Mouse (Mus musculus) midbrain, embryonic 12.5 days (tissue): ENCODE measurements around the gene Arhgef2. TPM values are rescaled to one million over a fixed set of nuclear protein-coding genes. Genes with fewer than 3 reads are reported as not detected.

ENCODE experiments used
- ATAC-seq: fragments of 200-750 bp; cut with Nextera tagmentation; 2 replicates; pipeline ENCODE4 v1.8.0; 2017; ENCODE audit warnings: low read depth, moderate TSS enrichment, moderate library complexity; ENCODE audit not compliant: low FRiP score
- H3K27ac ChIP-seq: fragments of 300-500 bp; sonication (generic); replicated peaks from 2 replicates; pipeline ENCODE4 v1.5.1; 2016; ENCODE audit warnings: mild to moderate bottlenecking
- H3K27me3 ChIP-seq: fragments of 300-500 bp; sonication (generic); 2 replicates; pipeline ENCODE4 v1.6.1; 2016; ENCODE audit warnings: mild to moderate bottlenecking
- H3K36me3 ChIP-seq: fragments of 300-500 bp; sonication (generic); 2 replicates; pipeline ENCODE4 v1.6.1; 2016
- H3K4me1 ChIP-seq: fragments of 300-500 bp; sonication (generic); 2 replicates; pipeline ENCODE4 v1.6.1; 2016
- H3K4me2 ChIP-seq: fragments of 300-500 bp; sonication (generic); replicated peaks from 2 replicates; pipeline ENCODE4 v1.6.1; 2016; ENCODE audit warnings: mild to moderate bottlenecking, moderate library complexity
- H3K4me3 ChIP-seq: fragments of 300-500 bp; sonication (generic); 2 replicates; pipeline ENCODE4 v1.5.1; 2016; ENCODE audit warnings: mild to moderate bottlenecking
- H3K9ac ChIP-seq: fragments of 300-500 bp; sonication (generic); replicated peaks from 2 replicates; pipeline ENCODE4 v1.6.1; 2016; ENCODE audit warnings: mild to moderate bottlenecking, moderate library complexity
- H3K9me3 ChIP-seq: fragments of 300-500 bp; sonication (generic); 2 replicates; pipeline ENCODE4 v1.6.1; 2016; ENCODE audit warnings: mild to moderate bottlenecking
- WGBS: fragments of 180-500 bp; shearing (Covaris S2); methylation state at CpG from one replicate; pipeline ENCODE4 v1.1.7; 2016; 5-methylcytosine and 5-hydroxymethylcytosine counted together
- polyA plus RNA-seq: library from polyadenylated mRNA; unstranded; fragments of >200 nt; fragmentation: Nextera tagmentation; extraction: Ambion mirVana; gene quantifications from 2 replicates; pipeline ENCODE4 v1.2.1, GENCODE M21; 2016

Gene Arhgef2
- polyA plus RNA-seq, 1 experiment from 2014 or later, result 143 TPM

DNA sequence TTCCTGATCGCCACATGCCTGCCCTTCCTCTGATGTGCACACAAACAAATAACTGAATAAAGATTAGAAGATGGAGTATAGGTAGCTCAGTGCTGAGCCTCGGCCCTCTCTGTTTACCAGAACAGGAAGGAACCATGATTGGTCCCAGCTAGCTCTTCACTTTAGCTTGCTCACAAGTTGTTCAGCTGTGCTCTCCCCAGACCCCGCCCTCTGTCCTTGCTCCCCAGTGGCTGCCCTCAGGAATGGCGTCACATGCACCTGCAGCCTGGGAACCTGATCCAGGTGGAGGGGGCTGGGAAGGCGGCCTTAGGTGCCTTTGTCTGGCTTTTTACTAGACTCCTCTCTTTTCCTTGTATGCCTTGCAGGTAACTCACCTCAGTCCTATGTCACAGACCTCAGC is 9.4 kb downstream of the Arhgef2 start:
- H3K4me2 ChIP-seq, result no peak overlapping the region
- ATAC-seq, result no peak
- H3K27ac ChIP-seq, result no peak overlapping the region
- H3K4me1 ChIP-seq, result peaks cover 8% of the 10 kb centered on the region; the same call in 1 of the 2 replicates
- H3K9me3 ChIP-seq, result no peaks in the 10 kb centered on the region
- WGBS, result 78% methylated on average over 5 of the region's 5 CpGs
- no peak overlapping the region for H3K4me3 ChIP-seq
- H3K36me3 ChIP-seq, result no peaks in the 10 kb centered on the region
- 0 out of 2 replicates have a peak, but pooled peaks cover 6% of the 10 kb centered on the region for H3K27me3 ChIP-seq
- 0 out of 2 replicates have a peak overlapping the region, but pooled peaks have one; percentile 11 for H3K9ac ChIP-seq

DNA sequence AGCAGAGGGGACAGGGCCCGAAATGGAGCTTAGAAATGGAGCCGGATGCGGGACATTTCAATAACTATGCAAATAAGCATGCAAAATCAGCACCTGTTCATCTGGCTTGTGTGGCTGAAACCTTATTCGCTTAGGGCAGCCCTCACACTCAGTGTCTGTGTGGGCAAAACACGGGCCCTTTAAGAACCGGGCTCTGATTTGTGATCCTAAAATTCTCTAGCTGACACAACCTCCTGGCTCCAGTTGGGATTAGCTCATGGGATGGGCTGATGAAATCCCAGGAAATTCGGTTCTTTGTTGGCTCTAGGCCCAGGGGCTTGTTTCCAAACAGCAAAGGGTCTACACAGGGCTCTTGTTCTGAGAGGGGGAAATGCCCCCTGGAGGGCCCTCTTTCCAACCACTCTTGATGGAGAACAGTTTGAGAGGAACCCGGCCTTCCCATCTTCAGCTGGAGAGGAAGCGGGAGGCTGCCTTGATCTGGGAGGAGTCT is 10.2 kb downstream of the Arhgef2 start:
- 0 out of 2 replicates have a peak overlapping the region, but pooled peaks have one; percentile 35 for H3K27ac ChIP-seq
- H3K9ac ChIP-seq, result no peak overlapping the region
- no peak for ATAC-seq
- 0 out of 2 replicates have a peak, but pooled peaks cover 6% of the 10 kb centered on the region for H3K27me3 ChIP-seq
- no peaks in the 10 kb centered on the region for H3K36me3 ChIP-seq
- H3K9me3 ChIP-seq, result no peaks in the 10 kb centered on the region
- WGBS, result 53% methylated on average over 9 of the region's 9 CpGs
- H3K4me2 ChIP-seq, result no peak overlapping the region
- no peak overlapping the region for H3K4me3 ChIP-seq
- peaks cover 13% of the 10 kb centered on the region for H3K4me1 ChIP-seq

DNA sequence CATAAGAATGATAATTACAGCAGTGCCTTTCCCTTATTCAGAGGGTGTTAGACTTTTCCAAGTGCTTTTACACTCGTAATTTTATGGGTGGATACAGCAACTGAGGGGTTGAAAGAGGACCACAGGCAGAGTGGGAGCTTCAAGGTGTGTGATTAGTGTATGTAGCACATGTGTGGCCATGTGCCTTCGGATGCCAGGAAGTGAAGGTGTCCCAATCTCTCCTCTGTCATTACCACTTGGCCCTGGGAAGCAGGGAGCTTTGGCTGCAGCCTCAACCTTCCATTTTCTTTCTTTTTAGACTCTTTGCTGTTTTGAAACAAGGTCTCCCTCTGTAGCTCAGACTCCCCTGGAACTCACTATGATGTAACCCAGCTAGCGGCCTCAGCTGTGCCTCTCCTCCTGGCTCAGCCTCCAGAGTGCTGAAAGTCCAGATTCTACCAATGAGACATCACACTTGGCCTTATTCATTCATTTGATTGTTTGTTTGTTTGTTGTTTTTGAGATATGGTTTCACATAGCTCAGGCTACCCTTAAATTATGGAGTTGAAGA is 11.3 kb downstream of the Arhgef2 start:
- no peak for ATAC-seq
- 76% methylated on average over 3 of the region's 3 CpGs for WGBS
- no peak overlapping the region for H3K4me2 ChIP-seq
- no peaks in the 10 kb centered on the region for H3K9me3 ChIP-seq
- H3K4me3 ChIP-seq, result no peak overlapping the region
- H3K9ac ChIP-seq, result no peak overlapping the region
- H3K4me1 ChIP-seq, result peaks cover 13% of the 10 kb centered on the region
- no peaks in the 10 kb centered on the region for H3K36me3 ChIP-seq
- H3K27me3 ChIP-seq, result 0 out of 2 replicates have a peak, but pooled peaks cover 6% of the 10 kb centered on the region
- no peak overlapping the region for H3K27ac ChIP-seq

DNA sequence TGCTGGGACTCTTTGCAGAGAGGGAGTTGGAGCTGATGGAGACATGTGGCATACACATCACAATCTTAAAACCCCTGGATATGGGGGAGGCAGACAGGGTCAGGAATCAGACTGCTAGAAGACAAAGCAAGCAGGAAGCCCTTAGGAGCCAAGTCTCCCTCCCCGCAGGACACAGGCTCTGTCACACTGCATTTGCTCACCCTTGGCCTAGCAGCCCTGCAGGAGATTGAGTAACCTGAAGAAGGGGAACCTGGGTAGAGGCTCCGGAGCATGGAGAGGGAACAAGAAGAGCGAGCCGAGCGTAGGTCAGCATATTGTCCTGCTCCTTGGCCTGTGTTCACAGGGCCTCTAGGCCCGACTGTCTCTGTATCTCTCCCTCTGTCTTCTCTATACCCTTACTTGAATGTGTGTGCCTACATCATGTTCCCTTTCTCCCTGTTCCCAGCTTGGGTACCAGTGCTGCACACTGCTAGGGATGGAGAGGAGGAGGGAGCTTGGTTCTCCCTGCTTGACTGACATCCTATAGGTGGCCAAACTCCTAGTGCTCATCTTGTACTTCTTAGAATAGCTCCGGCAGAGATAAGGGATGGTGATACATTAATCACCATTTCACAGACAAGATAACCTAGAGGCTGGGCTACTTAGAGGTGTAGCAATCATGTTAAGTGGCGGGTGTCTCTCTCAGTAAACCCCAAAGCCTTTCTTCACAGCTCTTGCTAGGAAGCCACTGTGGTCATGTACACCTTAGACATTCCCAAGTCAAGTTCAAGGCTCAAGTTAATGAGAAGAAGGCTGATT is 12.5 kb downstream of the Arhgef2 start:
- WGBS, result 81% methylated on average over 8 of the region's 8 CpGs
- 0 out of 2 replicates have a peak, but pooled peaks cover 6% of the 10 kb centered on the region for H3K27me3 ChIP-seq
- H3K9me3 ChIP-seq, result no peaks in the 10 kb centered on the region
- ATAC-seq, result no peak
- H3K4me2 ChIP-seq, result no peak overlapping the region
- H3K27ac ChIP-seq, result no peak overlapping the region
- H3K9ac ChIP-seq, result no peak overlapping the region
- H3K4me3 ChIP-seq, result no peak overlapping the region
- no peaks in the 10 kb centered on the region for H3K36me3 ChIP-seq
- peaks cover 13% of the 10 kb centered on the region for H3K4me1 ChIP-seq

- Histone ChIP-seq H3K36me3 (no peaks in the 10 kb centered on the region), H3K27ac (no peak overlapping the region), H3K9ac (no peak overlapping the region), H3K9me3 (no peaks in the 10 kb centered on the region), H3K4me1 (peaks cover 24% of the 10 kb centered on the region), H3K27me3 (0 out of 2 replicates have a peak, but pooled peaks cover 6% of the 10 kb centered on the region), H3K4me3 (no peak overlapping the region), H3K4me2 (no peak overlapping the region)
- no peak for ATAC-seq
- 32% methylated on average over 9 of the region's 9 CpGs for WGBS
Observed at GRCm38 (mm10) chr3:88619113-88620097, 13.6 kb downstream of the Arhgef2 start.

DNA sequence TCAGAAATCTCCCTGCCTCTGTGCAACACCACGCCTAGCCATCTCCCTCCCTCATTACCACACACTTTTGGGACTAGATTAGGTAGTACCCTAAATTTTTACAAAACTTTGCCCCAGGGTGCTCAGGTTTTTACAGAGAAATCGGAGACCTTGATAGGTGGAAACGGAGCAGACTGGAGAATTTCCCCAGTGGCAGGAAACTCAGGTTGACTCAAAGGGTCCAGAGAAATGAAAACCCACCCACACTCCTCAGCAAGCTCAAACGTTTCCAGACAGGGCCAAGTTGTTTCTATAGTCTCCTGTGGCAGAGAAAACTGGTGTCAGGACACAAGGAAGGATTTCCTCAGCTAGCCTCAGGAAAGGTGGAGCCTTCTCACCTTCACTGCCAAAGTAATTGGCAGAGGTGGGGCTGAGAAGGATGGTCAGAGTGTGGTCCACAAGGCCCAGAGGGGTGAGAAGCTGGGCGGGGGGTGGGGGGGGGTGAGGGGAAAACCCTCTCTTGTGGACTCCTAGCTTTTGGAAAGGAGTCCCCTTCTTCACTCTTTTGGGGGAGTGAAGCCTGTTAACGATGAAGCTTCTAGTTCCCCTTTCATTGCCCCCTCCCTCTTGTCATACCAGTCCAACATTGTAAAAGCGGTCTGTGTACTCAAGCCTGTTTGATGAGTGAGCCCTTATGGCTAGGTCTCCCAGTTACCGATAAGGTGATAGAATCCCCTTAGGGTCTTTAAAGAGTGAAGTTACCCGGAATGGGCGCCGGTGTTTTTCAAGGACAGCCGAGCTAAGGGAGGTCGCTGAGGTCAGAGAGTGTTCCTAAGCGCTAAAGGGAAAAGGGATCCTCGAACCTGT is 14.6 kb downstream of the Arhgef2 start:
- no peaks in the 10 kb centered on the region for H3K9me3 ChIP-seq
- peak overlapping the region; percentile 95 for H3K27ac ChIP-seq
- H3K36me3 ChIP-seq, result peaks cover 5% of the 10 kb centered on the region; the same call in 1 of the 2 replicates
- 0 out of 2 replicates have a peak, but pooled peaks have one; percentile 1 for ATAC-seq
- 0 out of 2 replicates have a peak, but pooled peaks cover 6% of the 10 kb centered on the region for H3K27me3 ChIP-seq
- peak overlapping the region; percentile 96 for H3K9ac ChIP-seq
- H3K4me2 ChIP-seq, result peak overlapping the region; percentile 69
- WGBS, result 13% methylated on average over 15 of the region's 15 CpGs
- peaks cover 33% of the 10 kb centered on the region for H3K4me1 ChIP-seq
- H3K4me3 ChIP-seq, result peak overlapping the region; percentile 79

- H3K4me3 ChIP-seq, result peak overlapping the region; percentile 79
- under 1% methylated on average over 64 of the region's 64 CpGs for WGBS
- H3K4me2 ChIP-seq, result peak overlapping the region; percentile 69
- peak overlapping the region; percentile 95 for H3K27ac ChIP-seq
- no peaks in the 10 kb centered on the region for H3K9me3 ChIP-seq
- ATAC-seq, result peak; percentile 78
- peaks cover 34% of the 10 kb centered on the region for H3K4me1 ChIP-seq
- 0 out of 2 replicates have a peak, but pooled peaks cover 6% of the 10 kb centered on the region for H3K27me3 ChIP-seq
- peak overlapping the region; percentile 96 for H3K9ac ChIP-seq
- peaks cover 10% of the 10 kb centered on the region for H3K36me3 ChIP-seq
Observed at GRCm38 (mm10) chr3:88620992-88621536, 15.3 kb downstream of the Arhgef2 start.

DNA sequence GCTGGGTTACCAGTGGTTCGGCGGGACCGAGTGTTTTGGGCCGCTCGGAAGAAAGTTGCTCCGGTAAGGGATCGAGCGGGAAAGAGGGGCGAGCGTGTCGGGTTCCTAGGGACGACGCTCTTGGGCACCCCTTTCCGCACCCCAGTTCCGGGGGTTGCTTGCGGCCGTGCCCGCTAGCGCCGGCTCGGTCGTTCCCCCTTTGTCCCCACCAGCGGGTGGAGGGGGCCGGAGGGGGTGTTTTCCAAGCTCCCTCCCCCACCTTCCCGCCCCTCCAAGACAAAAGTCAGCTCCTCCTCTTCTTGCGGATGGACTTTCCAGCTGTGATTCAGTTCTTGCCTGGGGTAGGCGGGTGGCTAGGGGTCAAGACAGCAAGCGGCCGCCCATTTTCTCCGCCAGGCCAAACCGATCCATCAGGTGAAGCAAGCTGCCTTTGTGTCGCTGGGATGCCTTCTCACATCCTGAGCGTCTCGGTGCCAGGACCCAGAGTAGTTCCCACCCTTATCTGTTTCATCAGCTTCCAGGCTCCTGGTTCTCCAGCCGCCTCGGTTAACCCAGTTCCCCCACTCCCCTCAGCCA is 15.9 kb downstream of the Arhgef2 start:
- Histone ChIP-seq H3K9me3 (no peaks in the 10 kb centered on the region), H3K4me3 (peak overlapping the region; percentile 79), H3K4me1 (peaks cover 38% of the 10 kb centered on the region), H3K36me3 (peaks cover 16% of the 10 kb centered on the region), H3K9ac (peak overlapping the region; percentile 96), H3K4me2 (peak overlapping the region; percentile 69), H3K27ac (peak overlapping the region; percentile 95), H3K27me3 (0 out of 2 replicates have a peak, but pooled peaks cover 6% of the 10 kb centered on the region)
- ATAC-seq, result 0 out of 2 replicates have a peak, but pooled peaks have one; percentile 8
- under 1% methylated on average over 36 of the region's 36 CpGs for WGBS

GRCm38 (mm10) chr3:88622113-88622940 is 16.6 kb downstream of the Arhgef2 start:
- peak overlapping the region; percentile 79 for H3K4me3 ChIP-seq
- H3K9me3 ChIP-seq, result no peaks in the 10 kb centered on the region
- H3K4me2 ChIP-seq, result peak overlapping the region; percentile 69
- H3K36me3 ChIP-seq, result peaks cover 20% of the 10 kb centered on the region
- peak overlapping the region; percentile 96 for H3K9ac ChIP-seq
- no peak for ATAC-seq
- H3K4me1 ChIP-seq, result peaks cover 44% of the 10 kb centered on the region
- H3K27ac ChIP-seq, result peak overlapping the region; percentile 95
- 0 out of 2 replicates have a peak, but pooled peaks cover 2% of the 10 kb centered on the region for H3K27me3 ChIP-seq
- WGBS, result under 1% methylated on average over 24 of the region's 24 CpGs
